8 mouse cellular contexts compared by ENCODE assay signal in the genomic region with DNA sequence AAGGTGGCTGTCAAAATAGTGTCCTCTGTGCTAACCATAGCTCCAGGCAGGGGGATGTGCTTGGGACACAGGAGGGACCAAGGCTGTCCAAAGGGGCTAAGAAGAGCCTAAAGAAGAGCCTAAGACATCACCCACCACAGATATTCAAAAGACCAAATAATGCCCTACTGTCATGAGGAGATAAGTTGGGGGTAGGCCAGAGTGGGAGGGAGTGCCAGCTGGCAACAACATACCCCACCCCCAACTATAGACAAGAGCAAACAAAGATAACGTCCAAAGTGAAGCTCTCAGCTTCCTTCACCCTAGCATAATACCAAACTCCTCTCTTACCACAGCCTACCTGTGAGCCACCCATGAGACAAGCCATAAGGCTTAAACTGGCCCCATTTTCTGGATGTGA.
DNase-seq lines count a peak whose midpoint lies in the region; ATAC-seq and TF ChIP-seq lines count a peak whose summit lies in the region.

No protein-coding gene starts in this region.

- DNase-seq in cerebellum, postnatal 14 days = peak; percentile 56 to 64
- DNase-seq in cerebellum, adult 9-11 months = no peak
- no peak for DNase-seq in layer of hippocampus, adult 2 months (ENCODE audit: low spot score in 2 of 2)
- no peak for DNase-seq in layer of hippocampus, postnatal 25 days (ENCODE audit: extremely low spot score in 1 of 2, low spot score in 1 of 2)
- DNase-seq in forebrain, embryonic 11.5 days (ENCODE audit: low spot score) = no peak
- DNase-seq in gastrocnemius, adult 8-10 months (ENCODE audit: low spot score in 2 of 2) = no peak
- no peak for DNase-seq in T-cell, adult 2 months (ENCODE audit: low spot score)

- H3K9ac ChIP-seq in forebrain, embryonic 11.5 days (ENCODE audit: low read length) = no peak overlapping the region

- TF ChIP-seq CTCF in layer of hippocampus, adult 2 months (conservative IDR thresholded peaks at IDR 0.05) = no peak

- 48% methylated on average over 1 of the region's 1 CpGs for WGBS in forebrain, embryonic 11.5 days

- no peaks in the 10 kb centered on the region for H3K9me3 ChIP-seq in forebrain, embryonic 11.5 days (ENCODE audit: control insufficient read depth, low read length)

- peaks cover 2% of the 10 kb centered on the region for H3K27me3 ChIP-seq in forebrain, embryonic 11.5 days (ENCODE audit: control insufficient read depth, insufficient read depth, low read length)

- peak overlapping the region; percentile 1; the same call in 1 of the 2 replicates for H3K4me3 ChIP-seq in layer of hippocampus, adult 2 months
- H3K4me3 ChIP-seq in forebrain, embryonic 11.5 days (ENCODE audit: low read depth, low read length) = no peak overlapping the region

- no peak overlapping the region; the same call in 1 of the 2 replicates for H3K4me2 ChIP-seq in forebrain, embryonic 11.5 days (ENCODE audit: low read depth, low read length, severe bottlenecking)

- peak overlapping the region; percentile 82 for H3K27ac ChIP-seq in layer of hippocampus, adult 2 months
- peak overlapping the region; percentile 14; the same call in 1 of the 2 replicates for H3K27ac ChIP-seq in forebrain, embryonic 11.5 days (ENCODE audit: low read depth, low read length)

- ATAC-seq in forebrain, embryonic 11.5 days (replicated peaks; ENCODE audit: low FRiP score) = no peak
- peak; percentile 57 for ATAC-seq in megakaryocyte progenitor cell, adult 5-6 weeks (replicated peaks; ENCODE audit: poor library complexity)

- no peaks in the 10 kb centered on the region for H3K36me3 ChIP-seq in forebrain, embryonic 11.5 days (ENCODE audit: control insufficient read depth, insufficient read depth, low read length)

- H3K4me1 ChIP-seq in forebrain, embryonic 11.5 days (replicated peaks; ENCODE audit: control insufficient read depth, insufficient read depth, low read length) = peaks cover 52% of the 10 kb centered on the region

Comparison
In these comparisons a context has a peak if more than half of its experiments do, and no peak if none do; other contexts are left out.
1. DNase-seq: peak in cerebellum, postnatal 14 days (2 of 2); none in cerebellum, adult 9-11 months (single experiment), layer of hippocampus, adult 2 months (0 of 2), layer of hippocampus, postnatal 25 days (0 of 2), forebrain, embryonic 11.5 days (single experiment), gastrocnemius, adult 8-10 months (0 of 2) and T-cell, adult 2 months (single experiment).